Mouse (Mus musculus) lung, postnatal 0 days (tissue): ENCODE measurements around the gene Mtf1.

ENCODE experiments used
- CTCF ChIP-seq: IDR thresholded peaks from 2 replicates; pipeline ENCODE4 v1.5.1; 2016; ENCODE audit warnings: antibody characterized with exemption, mild to moderate bottlenecking
- EP300 ChIP-seq: IDR thresholded peaks from 2 replicates; pipeline ENCODE4 v1.6.1; 2016; ENCODE audit warnings: antibody characterized with exemption, mild to moderate bottlenecking, control low read depth

DNA sequence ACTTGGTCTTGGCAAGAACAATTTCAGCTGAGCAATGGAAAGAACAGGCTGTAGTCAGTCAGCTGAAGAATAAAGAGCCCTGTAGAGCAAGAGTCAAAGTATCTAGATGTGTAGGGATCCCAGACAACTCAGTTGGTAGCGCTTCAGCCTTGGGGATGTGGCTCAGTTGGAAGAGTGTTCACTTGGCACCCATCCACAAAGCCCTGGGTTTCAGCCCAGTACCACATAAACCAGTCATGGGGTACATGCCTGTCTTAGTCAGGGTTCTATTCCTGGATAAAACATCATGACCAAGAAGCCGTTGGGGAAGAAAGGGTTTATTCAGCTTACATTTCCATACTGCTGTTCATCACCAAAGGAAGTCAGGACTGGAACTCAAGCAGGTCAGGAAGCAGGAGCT lies 88.0 kb downstream of the Mtf1 start:
- no peak for TF ChIP-seq CTCF
- TF ChIP-seq EP300, result no peak
